Mouse (Mus musculus): ENCODE measurements at regions not wholly inside any gene's neighbourhood (a gene's known extent, or its start where the extent isn't known, plus 50 kb on each side); places are given as distances from the start of the nearest gene placed in this dataset.

GRCm38 (mm10) chr19:25729103-25729502 lies 56.9 kb downstream of the Dmrt2 start:
- no peak for DNase-seq

GRCm38 (mm10) chr19:25729633-25730032 lies 57.4 kb downstream of the Dmrt2 start:
- no peak for DNase-seq

GRCm38 (mm10) chr19:25778455-25778854 lies 106.2 kb downstream of the Dmrt2 start:
- DNase-seq, result no peak

- no peak for DNase-seq
These were observed 107.1 kb downstream of the Dmrt2 start for GRCm38 (mm10) chr19:25779356-25779755.

GRCm38 (mm10) chr19:25781314-25781713 lies 109.1 kb downstream of the Dmrt2 start:
- DNase-seq, result no peak

- no peak for DNase-seq
These were observed 130.5 kb downstream of the Dmrt2 start for GRCm38 (mm10) chr19:25802692-25803091.

GRCm38 (mm10) chr19:25805351-25805750 lies 133.1 kb downstream of the Dmrt2 start:
- peak; percentile 33 to 41 for DNase-seq

- DNase-seq, result no peak
These were observed 141.4 kb downstream of the Dmrt2 start for GRCm38 (mm10) chr19:25813651-25814050.

GRCm38 (mm10) chr19:25845158-25845557 lies 172.9 kb downstream of the Dmrt2 start:
- DNase-seq, result no peak

- no peak for DNase-seq
These were observed 184.1 kb downstream of the Dmrt2 start for GRCm38 (mm10) chr19:25856344-25856743.

- no peak for DNase-seq
These were observed 191.1 kb downstream of the Dmrt2 start for GRCm38 (mm10) chr19:25863312-25863711.

- no peak for DNase-seq
These were observed 234.5 kb downstream of the Dmrt2 start for GRCm38 (mm10) chr19:25906721-25907120.

- no peak for DNase-seq
These were observed 249.8 kb downstream of the Dmrt2 start for GRCm38 (mm10) chr19:25922052-25922451.

- DNase-seq, result no peak
These were observed 250.6 kb downstream of the Dmrt2 start for GRCm38 (mm10) chr19:25922806-25923205.

- DNase-seq, result no peak
These were observed 251.6 kb downstream of the Dmrt2 start for GRCm38 (mm10) chr19:25923727-25924384.

GRCm38 (mm10) chr19:25924385-25924769 lies 252.2 kb downstream of the Dmrt2 start:
- DNase-seq, result no peak

- DNase-seq, result no peak
These were observed 255.0 kb downstream of the Dmrt2 start for GRCm38 (mm10) chr19:25927220-25927619.

GRCm38 (mm10) chr19:25937343-25937742 lies 265.1 kb downstream of the Dmrt2 start:
- DNase-seq, result no peak

GRCm38 (mm10) chr19:25971210-25971609 lies 299.0 kb downstream of the Dmrt2 start:
- no peak for DNase-seq

GRCm38 (mm10) chr19:25975202-25975601 lies 303.0 kb downstream of the Dmrt2 start:
- DNase-seq, result no peak

GRCm38 (mm10) chr19:25980308-25980707 lies 308.1 kb downstream of the Dmrt2 start:
- no peak for DNase-seq

- peak; percentile 7 to 16 for DNase-seq
These were observed 342.5 kb downstream of the Dmrt2 start for GRCm38 (mm10) chr19:26014620-26015180.

GRCm38 (mm10) chr19:26021141-26021540 lies 348.9 kb downstream of the Dmrt2 start:
- DNase-seq, result no peak

GRCm38 (mm10) chr19:26026103-26026502 lies 353.9 kb downstream of the Dmrt2 start:
- no peak for DNase-seq

- DNase-seq, result no peak
These were observed 365.1 kb downstream of the Dmrt2 start for GRCm38 (mm10) chr19:26037270-26037669.
